In genomic region chr6:114919670-114920313, GRCm38 (mm10) we compare ENCODE assay signal across 8 mouse cellular contexts. TPM values are rescaled to one million over a fixed set of nuclear protein-coding genes. Genes with fewer than 3 reads are reported as not detected.
DNase-seq lines count a peak whose midpoint lies in the region; ATAC-seq and TF ChIP-seq lines count a peak whose summit lies in the region.

No protein-coding gene starts in this region.

- H3K27ac ChIP-seq in thymus, adult 2 months (ENCODE audit: control insufficient read depth, insufficient read depth, low read length) = peak overlapping the region; percentile 93
- peak overlapping the region; percentile 94 for H3K27ac ChIP-seq in heart, embryonic 13.5 days (replicated peaks)
- peak overlapping the region; percentile 94 for H3K27ac ChIP-seq in limb, embryonic 12.5 days
- peak overlapping the region; percentile 76 for H3K27ac ChIP-seq in neural tube, embryonic 13.5 days (replicated peaks)

- H3K9me3 ChIP-seq in heart, embryonic 13.5 days = no peaks in the 10 kb centered on the region
- no peaks in the 10 kb centered on the region for H3K9me3 ChIP-seq in limb, embryonic 12.5 days
- no peaks in the 10 kb centered on the region for H3K9me3 ChIP-seq in neural tube, embryonic 13.5 days

- ATAC-seq in heart, embryonic 13.5 days (ENCODE audit: extremely low read depth, insufficient number of reproducible peaks, low FRiP score, low TSS enrichment) = no peak
- ATAC-seq in limb, embryonic 12.5 days (ENCODE audit: insufficient number of reproducible peaks, insufficient read depth, low FRiP score, low TSS enrichment, low read depth) = no peak
- no peak for ATAC-seq in neural tube, embryonic 13.5 days (ENCODE audit: low read depth)

- peak overlapping the region; percentile 84 for H3K4me2 ChIP-seq in heart, embryonic 13.5 days
- peak overlapping the region; percentile 70 for H3K4me2 ChIP-seq in limb, embryonic 12.5 days
- H3K4me2 ChIP-seq in neural tube, embryonic 13.5 days = peak overlapping the region; percentile 63

- H3K4me3 ChIP-seq in thymus, adult 2 months (ENCODE audit: control insufficient read depth, insufficient read depth, low read length) = peak overlapping the region; percentile 74
- peak overlapping the region; percentile 76 for H3K4me3 ChIP-seq in heart, embryonic 13.5 days
- H3K4me3 ChIP-seq in limb, embryonic 12.5 days (replicated peaks) = peak overlapping the region; percentile 73
- peak overlapping the region; percentile 51 for H3K4me3 ChIP-seq in neural tube, embryonic 13.5 days

- peaks cover 38% of the 10 kb centered on the region for H3K4me1 ChIP-seq in thymus, adult 2 months (replicated peaks; ENCODE audit: control insufficient read depth, insufficient read depth, low read length)
- peaks cover 49% of the 10 kb centered on the region for H3K4me1 ChIP-seq in heart, embryonic 13.5 days
- H3K4me1 ChIP-seq in limb, embryonic 12.5 days (replicated peaks) = peaks cover 52% of the 10 kb centered on the region
- peaks cover 68% of the 10 kb centered on the region for H3K4me1 ChIP-seq in neural tube, embryonic 13.5 days (replicated peaks)

- WGBS in thymus, adult 2 months = 2% methylated on average over 9 of the region's 9 CpGs
- 14% methylated on average over 9 of the region's 9 CpGs for WGBS in heart, embryonic 13.5 days
- 9% methylated on average over 9 of the region's 9 CpGs for WGBS in limb, embryonic 12.5 days
- WGBS in neural tube, embryonic 13.5 days = 26% methylated on average over 9 of the region's 9 CpGs

- no peaks in the 10 kb centered on the region for H3K27me3 ChIP-seq in thymus, adult 2 months (ENCODE audit: control insufficient read depth, insufficient read depth, low read length)
- no peaks in the 10 kb centered on the region for H3K27me3 ChIP-seq in heart, embryonic 13.5 days (replicated peaks)
- no peaks in the 10 kb centered on the region for H3K27me3 ChIP-seq in limb, embryonic 12.5 days
- H3K27me3 ChIP-seq in neural tube, embryonic 13.5 days = no peaks in the 10 kb centered on the region

- no peak for TF ChIP-seq POLR2A in thymus, adult 2 months (IDR thresholded peaks at IDR 0.05; ENCODE audit: control insufficient read depth, extremely low read depth, insufficient read depth, low read length, poor library complexity)

- no peaks in the 10 kb centered on the region for H3K36me3 ChIP-seq in thymus, adult 2 months (ENCODE audit: control insufficient read depth, insufficient read depth, low read length)
- H3K36me3 ChIP-seq in heart, embryonic 13.5 days = 0 out of 2 replicates have a peak, but pooled peaks cover 3% of the 10 kb centered on the region
- no peaks in the 10 kb centered on the region; the same call in 1 of the 2 replicates for H3K36me3 ChIP-seq in limb, embryonic 12.5 days
- H3K36me3 ChIP-seq in neural tube, embryonic 13.5 days = no peaks in the 10 kb centered on the region

- no peak for TF ChIP-seq CTCF in thymus, adult 2 months (IDR thresholded peaks at IDR 0.05; ENCODE audit: borderline replicate concordance, control insufficient read depth, extremely low read depth, insufficient read depth, low read length, poor library complexity)

- peak; percentile 46 for DNase-seq in thymus, adult 2 months
- DNase-seq in thymus, postnatal 36 days = no peak
- no peak for DNase-seq in frontal cortex, postnatal 36 days (ENCODE audit: low spot score in 2 of 2)
- DNase-seq in layer of hippocampus, adult 9-11 months = no peak
- DNase-seq in ovary, postnatal 36 days (ENCODE audit: low spot score) = no peak

- peak overlapping the region; percentile 94 for H3K9ac ChIP-seq in heart, embryonic 13.5 days
- H3K9ac ChIP-seq in limb, embryonic 12.5 days (replicated peaks) = peak overlapping the region; percentile 84
- peak overlapping the region; percentile 80 for H3K9ac ChIP-seq in neural tube, embryonic 13.5 days

RNA-seq across cellular contexts. Expression of gene Vgll4, which starts 50.0 kb away (rescaled TPM):
- polyA plus RNA-seq in thymus, adult 2 months (2012; rRNA removed) = 107 and 108 TPM in 2 replicates
- 62.5 and 72.1 TPM in 2 replicates for polyA plus RNA-seq in heart, embryonic 13.5 days (2015; fragmentation: Nextera tagmentation; extraction: Ambion mirVana)
- 146 and 156 TPM in 2 replicates for polyA plus RNA-seq in limb, embryonic 12.5 days (2016; fragmentation: Nextera tagmentation; extraction: Ambion mirVana)
- 60.6 and 65.2 TPM in 2 replicates for polyA plus RNA-seq in neural tube, embryonic 13.5 days (2015; fragmentation: Nextera tagmentation; extraction: Ambion mirVana)
